Mouse (Mus musculus) layer of hippocampus, adult 9-11 months (tissue): ENCODE results near the gene Sept9.

Source experiments
- DNase-seq: peaks from one replicate; pipeline ENCODE4 v3.0.0; 2022

Gene Sept9

GRCm38 (mm10) chr11:117266906-117267721 is 67.7 kb downstream of the Sept9 start:
- no peak for DNase-seq

DNA sequence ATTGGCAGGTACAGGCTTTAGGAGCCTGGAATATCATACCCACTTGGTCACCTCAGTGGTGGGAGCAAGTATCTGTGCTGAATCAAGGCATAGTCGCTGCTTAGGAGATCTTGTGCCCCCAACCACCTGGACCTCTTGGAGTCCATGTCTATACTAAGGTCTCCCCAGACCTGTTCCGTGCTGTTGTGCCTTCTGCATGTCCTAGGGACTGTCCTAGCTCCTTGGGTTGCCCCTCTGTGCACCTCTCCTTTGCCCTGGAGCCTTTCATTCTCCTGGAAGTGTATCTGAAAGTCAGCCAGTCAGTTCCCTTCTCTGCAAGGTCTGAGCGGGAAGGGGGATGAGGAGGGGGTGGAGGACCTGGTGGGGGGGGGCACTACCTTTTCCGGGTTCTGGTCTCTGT is 68.4 kb downstream of the Sept9 start:
- DNase-seq = no peak

- DNase-seq = no peak
Observed at GRCm38 (mm10) chr11:117268304-117268956, 69.0 kb downstream of the Sept9 start.

DNA sequence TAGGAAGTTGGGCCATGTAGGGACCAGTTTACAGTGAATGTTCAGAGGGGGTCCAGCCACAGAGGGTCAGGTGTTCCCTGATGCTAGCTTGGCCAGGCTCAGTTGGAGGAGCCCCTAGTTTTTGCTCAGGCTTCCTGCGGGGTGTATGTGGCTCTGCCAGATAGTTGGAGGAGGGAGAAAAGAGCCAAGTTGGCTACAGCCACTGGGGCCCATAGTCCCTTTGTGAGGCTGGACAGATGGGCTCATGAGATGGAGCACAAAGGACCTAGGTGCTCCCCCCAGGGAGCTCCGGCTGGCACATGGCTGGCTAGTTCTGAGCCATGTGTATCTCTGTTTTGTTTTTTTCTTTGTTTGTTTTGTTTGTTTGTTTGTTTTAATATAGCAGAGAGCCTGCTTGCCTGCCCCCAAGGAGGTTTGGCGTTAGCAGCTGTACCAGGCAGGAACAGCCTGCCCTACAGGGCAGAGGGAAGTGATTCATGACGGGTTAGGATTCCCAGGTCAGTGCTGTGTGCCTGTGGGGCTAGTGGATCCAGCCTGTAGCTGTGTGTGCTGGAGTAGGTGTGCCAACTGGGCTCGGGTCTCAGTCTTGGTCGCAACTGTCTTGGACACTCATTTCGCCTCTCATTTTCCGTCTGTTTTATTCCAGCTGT is 69.7 kb downstream of the Sept9 start:
- no peak for DNase-seq

- DNase-seq = no peak
Observed at GRCm38 (mm10) chr11:117269946-117270345, 70.5 kb downstream of the Sept9 start.

- DNase-seq = no peak
Observed at GRCm38 (mm10) chr11:117274973-117275372, 75.5 kb downstream of the Sept9 start.

DNA sequence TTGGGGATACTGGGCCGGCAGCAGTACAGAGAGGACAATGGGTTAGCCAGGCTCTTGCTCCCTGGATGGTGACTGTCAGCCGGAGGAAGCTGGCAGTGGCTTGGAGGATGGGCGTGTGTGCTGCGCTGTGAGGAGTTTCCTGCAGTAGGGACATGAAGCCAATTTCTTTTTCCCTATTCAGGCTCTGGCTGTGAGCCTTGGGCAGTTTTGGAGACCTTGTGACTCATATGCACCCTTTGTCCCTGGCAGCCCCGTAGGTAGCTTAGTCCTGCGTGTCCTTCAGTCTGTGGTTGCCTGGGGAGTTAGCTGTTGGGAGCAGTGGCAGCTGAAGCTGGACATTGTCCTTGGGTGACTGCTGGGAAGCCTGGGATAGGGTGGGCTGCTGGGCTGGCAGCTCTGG is 76.5 kb downstream of the Sept9 start:
- DNase-seq = no peak

DNA sequence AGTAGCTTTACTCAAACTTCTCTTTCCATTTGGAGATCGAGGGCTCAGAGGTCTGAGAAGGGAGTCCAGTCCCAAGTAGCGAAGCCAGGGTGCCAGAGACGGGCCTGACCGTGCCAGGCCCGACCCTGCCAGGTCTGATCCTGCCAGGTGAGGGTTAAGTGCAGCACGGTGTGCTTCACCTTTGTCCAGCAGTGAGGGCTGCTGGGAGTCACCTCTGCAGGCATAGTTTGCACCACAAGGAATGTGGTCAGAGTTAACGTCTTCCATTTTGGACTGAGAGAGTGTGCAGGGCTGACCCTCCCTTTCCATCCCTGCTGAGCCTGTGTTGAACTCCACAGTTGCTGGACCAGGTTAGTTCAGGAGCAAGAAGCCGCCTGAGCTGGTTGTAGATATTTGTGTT is 77.5 kb downstream of the Sept9 start:
- no peak for DNase-seq

- no peak for DNase-seq
Observed at GRCm38 (mm10) chr11:117278113-117278512, 78.7 kb downstream of the Sept9 start.

DNA sequence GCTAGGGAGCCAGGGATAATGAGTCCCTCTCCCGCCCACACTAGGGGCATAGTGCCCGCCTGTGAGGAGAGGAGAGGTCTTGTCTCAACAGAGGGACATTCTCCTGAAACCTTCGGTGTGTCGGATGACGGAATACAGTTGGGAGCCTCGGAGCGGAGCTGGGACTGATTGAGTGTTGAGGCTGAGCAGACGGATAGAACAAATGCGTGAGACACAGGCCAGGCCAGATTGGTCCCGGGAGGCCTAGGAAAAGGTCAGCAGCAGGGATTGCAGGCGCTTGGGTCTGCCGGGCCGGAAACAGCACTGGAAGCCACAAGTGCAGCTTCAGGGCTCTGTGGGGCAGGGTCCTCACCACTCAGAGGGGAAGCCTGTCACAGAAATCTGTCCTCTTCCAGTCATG is 79.1 kb downstream of the Sept9 start:
- DNase-seq = no peak

DNA sequence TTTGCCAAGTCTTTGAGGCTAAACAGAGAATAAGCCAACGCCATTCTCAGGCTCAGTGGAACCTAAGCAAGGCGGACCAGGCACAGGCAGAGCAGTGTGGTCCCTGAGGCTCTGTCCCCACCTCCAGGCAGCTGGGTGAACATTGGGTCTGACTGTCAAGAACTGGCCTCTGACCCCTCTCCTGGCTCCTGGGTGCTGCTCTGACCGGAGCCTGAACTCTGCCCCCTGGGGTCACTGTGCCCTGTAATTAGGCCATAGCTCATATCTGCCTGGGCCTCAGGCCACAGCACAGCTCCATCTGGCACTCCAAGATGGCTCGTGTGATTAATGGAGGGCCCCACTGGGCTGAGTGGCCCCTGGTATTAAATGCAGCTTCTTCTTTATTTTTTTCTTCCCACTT is 80.5 kb downstream of the Sept9 start:
- DNase-seq = no peak

- DNase-seq = no peak
Observed at GRCm38 (mm10) chr11:117283048-117283888, 83.8 kb downstream of the Sept9 start.

DNA sequence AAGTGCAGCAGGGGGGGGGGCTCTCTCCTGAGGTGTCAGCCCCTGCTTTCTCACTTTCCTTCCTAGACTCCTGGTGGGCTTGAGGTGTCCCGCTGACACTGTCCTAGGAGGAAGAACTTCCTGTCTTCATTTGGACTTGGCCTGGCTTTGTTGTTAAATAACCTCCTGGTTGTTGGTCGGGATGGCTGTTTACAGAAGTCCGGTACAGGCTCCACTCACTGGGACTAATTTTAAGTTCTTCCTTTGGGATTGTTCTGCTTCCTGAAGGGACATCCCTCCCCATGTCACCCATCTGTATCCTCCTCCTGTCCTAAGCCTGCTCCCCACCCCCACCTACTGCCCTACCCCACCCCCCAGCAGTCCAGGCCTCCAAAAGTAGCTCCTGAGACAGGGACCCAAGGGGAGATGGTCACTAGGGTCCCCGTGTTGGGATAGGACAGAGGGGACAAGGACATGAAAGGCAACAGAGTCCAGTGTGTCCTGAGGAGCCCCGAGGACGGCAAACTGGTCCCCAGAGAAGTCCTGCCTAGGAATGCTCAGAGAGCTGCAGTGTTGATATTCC is 84.5 kb downstream of the Sept9 start:
- DNase-seq = no peak

DNA sequence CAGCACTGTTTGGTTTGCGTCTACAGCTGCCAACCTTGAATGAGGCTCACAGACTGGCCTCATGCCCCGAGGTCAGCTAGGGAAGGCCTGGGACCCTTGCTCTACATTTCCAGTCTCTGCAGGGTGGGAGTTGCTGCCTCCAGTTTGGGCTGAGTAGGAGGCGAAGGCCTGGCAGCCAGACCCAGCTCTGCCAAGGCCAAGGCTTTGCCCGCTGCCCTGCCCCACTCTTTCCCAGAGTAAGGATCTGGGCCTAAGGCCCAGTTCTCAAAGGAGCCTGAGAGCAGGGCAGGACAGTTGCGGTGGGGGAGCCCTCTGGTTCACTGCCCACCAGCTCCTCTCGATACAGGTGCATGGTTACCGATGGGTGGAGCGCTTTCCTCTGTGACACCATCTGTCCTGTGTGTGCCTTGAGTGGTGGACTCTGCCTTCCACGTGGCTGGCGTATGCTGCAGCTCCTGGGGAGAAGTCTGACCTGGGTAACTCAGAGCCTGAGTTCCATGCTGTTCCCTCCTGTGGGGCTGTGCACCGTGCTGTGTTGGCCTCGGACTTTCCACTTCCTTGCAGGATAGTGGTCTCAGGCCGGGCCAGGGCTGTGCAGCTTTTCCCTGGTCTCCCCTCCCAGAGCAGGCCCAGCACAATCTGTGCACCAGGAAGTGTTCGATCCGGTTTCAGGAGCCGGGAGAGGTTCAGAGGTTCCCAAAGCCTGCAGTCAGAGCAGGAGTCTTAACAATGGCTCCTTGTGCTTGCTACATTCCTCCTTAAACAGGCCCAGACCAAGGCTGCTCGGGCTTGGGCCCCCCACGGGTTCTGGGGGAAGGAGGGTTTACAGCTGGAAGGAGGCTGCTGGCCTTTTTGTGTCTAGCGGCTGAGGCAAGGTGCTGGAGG is 85.5 kb downstream of the Sept9 start:
- no peak for DNase-seq

DNA sequence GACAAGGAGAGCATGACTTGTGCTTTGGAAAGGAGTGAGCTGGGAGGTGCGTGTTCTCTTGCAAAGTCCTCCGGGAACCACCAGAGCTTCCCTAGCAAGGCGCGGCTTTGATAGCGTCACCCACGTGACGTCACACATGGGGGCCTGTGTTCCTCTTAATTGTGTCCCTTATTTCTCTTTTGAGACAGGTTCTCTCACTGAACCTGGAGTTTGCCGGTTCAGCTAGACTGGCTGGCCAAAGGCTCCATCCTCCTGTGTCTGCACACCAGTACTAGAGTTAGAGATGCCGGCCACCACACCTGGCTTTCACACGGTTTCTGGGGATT is 86.1 kb downstream of the Sept9 start:
- no peak for DNase-seq

GRCm38 (mm10) chr11:117287792-117288191 is 88.3 kb downstream of the Sept9 start:
- no peak for DNase-seq

DNA sequence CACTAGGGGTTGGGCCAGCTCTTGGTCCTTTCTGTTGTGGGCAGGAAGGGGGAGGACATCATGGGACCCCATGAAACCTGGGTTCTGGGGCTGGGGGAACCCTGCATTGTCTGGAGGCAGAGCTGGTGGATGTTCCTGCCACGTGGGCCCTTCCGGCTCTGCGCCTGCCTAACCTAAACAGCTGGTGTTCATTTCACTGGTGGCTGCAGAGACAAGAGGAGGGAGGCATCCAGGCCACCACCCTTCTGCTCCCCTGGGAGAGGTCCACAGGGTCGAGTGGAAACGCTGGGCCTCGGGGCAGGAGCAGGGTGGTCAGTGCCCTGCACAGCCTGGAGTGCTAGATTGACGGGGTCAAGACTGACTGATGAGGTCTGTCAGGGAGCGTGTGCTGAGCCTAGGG is 89.3 kb downstream of the Sept9 start:
- no peak for DNase-seq

GRCm38 (mm10) chr11:117291271-117292059 is 92.0 kb downstream of the Sept9 start:
- DNase-seq = no peak

DNA sequence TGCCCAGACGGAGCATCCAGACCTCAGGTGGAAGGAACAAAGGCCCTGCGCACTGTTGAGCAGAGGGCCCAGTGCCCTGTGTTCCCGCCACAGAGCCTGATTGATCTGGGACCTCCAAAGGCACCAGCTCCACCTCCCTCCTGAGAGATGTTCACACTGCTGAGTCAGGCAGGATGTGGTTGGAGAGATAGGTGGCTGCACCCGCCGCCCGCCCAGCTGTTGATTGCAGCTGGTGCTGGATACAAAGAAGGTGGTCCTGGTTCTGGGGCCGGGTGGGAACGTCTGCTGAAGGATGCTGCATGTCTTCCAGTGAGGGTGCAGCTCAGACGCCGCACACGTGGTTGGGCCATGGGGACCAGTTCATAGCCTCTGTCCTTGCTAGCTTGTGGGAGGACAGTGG is 93.0 kb downstream of the Sept9 start:
- DNase-seq = no peak

GRCm38 (mm10) chr11:117295266-117295665 is 95.8 kb downstream of the Sept9 start:
- no peak for DNase-seq

DNA sequence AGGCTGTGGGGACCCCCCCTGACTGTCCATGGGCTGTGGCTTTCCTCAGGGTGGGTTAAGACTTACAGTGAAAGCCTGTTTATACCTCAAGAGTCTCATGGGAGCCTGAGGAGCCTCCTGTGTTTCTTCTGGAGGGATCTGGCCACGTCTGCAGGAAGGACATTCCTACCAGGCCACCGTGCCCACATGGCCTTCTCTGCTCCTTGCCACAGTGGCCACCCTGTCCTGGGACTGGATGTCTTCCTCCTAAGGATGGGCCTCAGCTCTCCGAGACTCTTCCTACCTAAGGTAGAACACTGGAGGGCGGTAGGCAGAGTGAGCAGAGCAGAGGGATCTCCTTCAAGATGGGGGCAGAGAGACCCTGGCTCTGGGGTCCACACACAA is 96.6 kb downstream of the Sept9 start:
- no peak for DNase-seq
